Mouse (Mus musculus) kidney, adult 2 months (tissue): ENCODE results near the gene Fam8a1. TPM values are rescaled to one million over a fixed set of nuclear protein-coding genes. Genes with fewer than 3 reads are reported as not detected.

Source experiments
- DNase-seq: peaks from one replicate; pipeline ENCODE4 v3.0.0; 2021
- H3K27ac ChIP-seq: fragments of 200-500 bp; 2 replicates; pipeline ENCODE4 v1.5.1; 2012; ENCODE audit warnings: low read depth, low read length, control low read depth, inconsistent platforms; ENCODE audit not compliant: insufficient read depth
- H3K27me3 ChIP-seq: fragments of 200-500 bp; replicated peaks from 2 replicates; pipeline ENCODE4 v1.6.1; 2012; ENCODE audit warnings: mild to moderate bottlenecking, moderate library complexity, low read length, inconsistent platforms; ENCODE audit not compliant: control insufficient read depth, insufficient read depth
- H3K36me3 ChIP-seq: fragments of 200-500 bp; 2 replicates; pipeline ENCODE4 v1.6.1; 2012; ENCODE audit warnings: mild to moderate bottlenecking, moderate library complexity, low read length, inconsistent platforms; ENCODE audit not compliant: control insufficient read depth, insufficient read depth
- H3K4me1 ChIP-seq: fragments of 200-500 bp; 2 replicates; pipeline ENCODE4 v1.6.1; 2011; ENCODE audit warnings: low read length; ENCODE audit not compliant: control insufficient read depth, insufficient read depth
- H3K4me3 ChIP-seq: fragments of 200-500 bp; 2 replicates; pipeline ENCODE4 v1.5.1; 2011; ENCODE audit warnings: mild to moderate bottlenecking, low read depth, low read length, control low read depth; ENCODE audit not compliant: insufficient read depth
- CTCF ChIP-seq: fragments of 200-500 bp; conservative IDR thresholded peaks from 2 replicates; pipeline ENCODE4 v1.5.1; 2011; ENCODE audit warnings: low read depth, mild to moderate bottlenecking, control low read depth, low read length, moderate library complexity, mixed read lengths; ENCODE audit not compliant: insufficient read depth, insufficient read length
- POLR2A ChIP-seq: fragments of 200-500 bp; IDR thresholded peaks from one replicate; pipeline ENCODE4 v1.6.1; 2011; ENCODE audit warnings: low read depth, low read length, control low read depth
- WGBS: fragments of 180-500 bp; shearing (Covaris S2); methylation state at CpG from one replicate; pipeline ENCODE4 v1.1.7; 2018; 5-methylcytosine and 5-hydroxymethylcytosine counted together
- polyA plus RNA-seq: library from polyadenylated mRNA; depleted of rRNA; stranded (reverse); fragments of >200 nt; gene quantifications from 2 replicates; pipeline ENCODE4 v1.2.3, GENCODE M21; 2012

Fam8a1 gene
- polyA plus RNA-seq, 1 experiment: 21.5 TPM

GRCm38 (mm10) chr13:46674601-46675000, 5.3 kb downstream of the Fam8a1 start:
- no peak overlapping the region for H3K27ac ChIP-seq
- WGBS: 69% methylated on average over 2 of the region's 2 CpGs
- H3K27me3 ChIP-seq: no peaks in the 10 kb centered on the region
- H3K4me3 ChIP-seq: no peak overlapping the region
- peaks cover 4% of the 10 kb centered on the region for H3K36me3 ChIP-seq
- TF ChIP-seq CTCF (no peak), POLR2A (no peak)
- peaks cover 13% of the 10 kb centered on the region; the same call in 1 of the 2 replicates for H3K4me1 ChIP-seq
- DNase-seq: peak; percentile 43

DNA sequence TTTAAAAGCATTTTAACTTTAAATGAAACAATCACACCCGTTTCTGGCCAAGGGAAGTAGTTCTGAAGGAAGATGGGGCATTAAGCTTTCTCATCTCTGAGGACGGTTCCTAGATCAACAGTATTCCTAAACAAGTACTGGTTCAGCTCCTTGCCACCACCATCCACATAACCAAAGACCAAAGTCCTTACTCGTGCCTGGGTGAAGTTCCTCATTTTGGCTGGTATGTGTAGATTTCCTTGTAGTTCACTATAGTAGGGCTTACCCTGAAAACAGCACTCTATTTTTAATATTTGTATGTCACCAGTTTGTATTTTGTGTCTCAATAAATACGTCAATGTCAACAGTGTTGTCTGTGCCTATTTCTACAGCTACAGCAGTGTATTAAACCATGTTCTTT, 8.4 kb downstream of the Fam8a1 start:
- WGBS: 68% methylated on average over 4 of the region's 4 CpGs

DNA sequence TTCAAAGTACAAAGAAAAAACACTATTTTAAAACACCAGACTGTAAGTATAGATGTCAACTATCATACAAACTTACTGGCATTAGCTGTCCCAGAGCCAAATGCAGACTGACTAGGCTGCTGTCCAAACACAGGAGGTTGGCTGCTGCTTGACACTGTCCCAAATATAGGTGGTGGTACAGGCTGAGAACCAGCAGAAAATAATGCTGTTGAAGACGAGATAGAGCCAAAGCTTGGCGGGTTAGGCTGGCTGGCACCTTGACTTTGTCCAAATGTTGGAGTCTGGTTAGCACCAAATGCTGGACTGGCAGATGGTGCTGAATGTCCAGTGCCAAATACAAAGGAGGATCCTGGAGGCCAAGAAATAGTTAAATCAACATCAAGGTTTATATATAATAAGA, 13.6 kb downstream of the Fam8a1 start:
- Histone ChIP-seq H3K4me3 (no peak overlapping the region), H3K36me3 (peaks cover 9% of the 10 kb centered on the region), H3K4me1 (no peaks in the 10 kb centered on the region; the same call in 1 of the 2 replicates), H3K27me3 (no peaks in the 10 kb centered on the region), H3K27ac (no peak overlapping the region)
- WGBS: 69% methylated on average over 2 of the region's 2 CpGs
- no peak for DNase-seq
- TF ChIP-seq CTCF (no peak), POLR2A (no peak)

More for the DNA sequence above, 8.4 kb downstream of the Fam8a1 start:
- DNase-seq: peak; percentile 47
- no peak overlapping the region for H3K4me3 ChIP-seq
- H3K27me3 ChIP-seq: no peaks in the 10 kb centered on the region
- H3K27ac ChIP-seq: peak overlapping the region; percentile 45
- H3K36me3 ChIP-seq: peaks cover 5% of the 10 kb centered on the region
- TF ChIP-seq CTCF: no peak
- peaks cover 7% of the 10 kb centered on the region; the same call in 1 of the 2 replicates for H3K4me1 ChIP-seq

DNA sequence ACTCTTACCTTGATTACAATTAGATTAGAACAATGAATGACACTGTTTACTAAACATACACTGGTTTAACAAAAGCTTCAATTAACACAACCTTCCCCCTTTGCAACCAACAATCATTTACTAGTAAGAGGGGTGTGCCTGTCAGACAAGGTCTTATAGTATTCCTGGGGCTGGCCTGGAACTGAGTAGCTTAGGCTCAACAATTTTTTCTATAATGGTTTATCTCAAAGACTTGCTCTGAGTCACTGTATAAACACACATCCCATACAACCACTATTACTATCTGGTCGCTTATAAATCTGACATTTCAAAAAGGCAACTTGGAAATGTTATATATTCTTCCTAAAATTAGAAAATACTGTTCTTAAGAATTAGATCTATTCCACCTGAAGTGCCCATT, 14.0 kb downstream of the Fam8a1 start:
- WGBS: 90% methylated on average over 1 of the region's 1 CpGs
- no peak overlapping the region for H3K27ac ChIP-seq
- TF ChIP-seq POLR2A: no peak

DNA sequence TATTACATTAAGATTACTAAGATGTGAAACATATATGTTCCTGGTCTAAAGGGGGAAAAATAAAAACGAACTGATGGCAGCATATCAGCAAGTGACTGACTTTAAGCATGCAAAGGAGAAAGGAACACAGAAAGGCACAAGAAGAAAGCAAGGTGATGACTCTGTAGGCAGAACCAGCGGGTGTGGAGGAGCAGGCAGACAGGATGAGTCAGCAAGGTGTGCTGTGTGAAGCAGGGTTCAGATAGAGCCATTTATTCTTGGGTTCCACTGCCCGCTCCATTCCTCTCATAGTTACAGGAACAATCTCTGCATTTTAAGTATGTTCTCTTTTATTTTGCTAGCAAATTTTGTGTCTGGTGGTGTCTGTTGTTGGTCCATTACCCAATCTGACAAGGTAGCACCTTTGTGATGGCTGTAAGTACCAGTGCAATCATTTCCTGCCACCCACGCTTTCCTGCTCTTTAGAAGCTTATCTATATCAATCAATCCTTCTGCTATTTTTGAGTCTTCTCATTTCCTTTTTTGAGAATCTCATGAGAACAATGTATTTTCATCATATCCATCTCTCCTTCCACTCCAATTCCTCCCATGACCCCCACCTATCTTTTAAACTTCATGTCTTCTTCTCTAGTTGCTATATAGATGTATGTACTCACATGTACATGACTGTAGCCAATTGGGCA, 21.4 kb downstream of the Fam8a1 start:
- H3K4me1 ChIP-seq: no peaks in the 10 kb centered on the region
- no peak overlapping the region for H3K27ac ChIP-seq
- peaks cover 7% of the 10 kb centered on the region for H3K36me3 ChIP-seq
- TF ChIP-seq POLR2A (no peak), CTCF (no peak)
- no peak overlapping the region for H3K4me3 ChIP-seq
- 75% methylated on average over 4 of the region's 4 CpGs for WGBS
- no peaks in the 10 kb centered on the region for H3K27me3 ChIP-seq
- no peak for DNase-seq

More for the DNA sequence above, 14.0 kb downstream of the Fam8a1 start:
- no peaks in the 10 kb centered on the region for H3K27me3 ChIP-seq
- no peak for DNase-seq
- H3K4me3 ChIP-seq: no peak overlapping the region
- peaks cover 9% of the 10 kb centered on the region for H3K36me3 ChIP-seq
- no peaks in the 10 kb centered on the region; the same call in 1 of the 2 replicates for H3K4me1 ChIP-seq

GRCm38 (mm10) chr13:46695296-46695908, 26.1 kb downstream of the Fam8a1 start:
- Histone ChIP-seq H3K4me3 (no peak overlapping the region), H3K36me3 (peaks cover 4% of the 10 kb centered on the region), H3K27me3 (no peaks in the 10 kb centered on the region), H3K27ac (no peak overlapping the region), H3K4me1 (0 out of 2 replicates have a peak, but pooled peaks cover 4% of the 10 kb centered on the region)
- peak; percentile 82 for DNase-seq
- TF ChIP-seq CTCF (no peak), POLR2A (no peak)
- WGBS: 37% methylated on average over 1 of the region's 1 CpGs

- peak overlapping the region; percentile 31; the same call in 1 of the 2 replicates for H3K27ac ChIP-seq
- TF ChIP-seq CTCF (no peak), POLR2A (no peak)
- peaks cover 4% of the 10 kb centered on the region for H3K36me3 ChIP-seq
- no peak for DNase-seq
- whole genome bisulfite sequencing: 64% methylated on average over 1 of the region's 1 CpGs
- 0 out of 2 replicates have a peak, but pooled peaks cover 4% of the 10 kb centered on the region for H3K4me1 ChIP-seq
- H3K4me3 ChIP-seq: no peak overlapping the region
- no peaks in the 10 kb centered on the region for H3K27me3 ChIP-seq
These were observed 26.6 kb downstream of the Fam8a1 start for GRCm38 (mm10) chr13:46695932-46696331.
